Mouse (Mus musculus): ENCODE data around the gene Pax7. TPM values are rescaled to one million over a fixed set of nuclear protein-coding genes. Genes with fewer than 3 reads are reported as not detected.
A peak's percentile ranks its signal among the peaks of the same experiment; 100 is the strongest.

Gene Pax7
- polyA plus RNA-seq, 1 experiment from 2014 or later = not detected

DNA sequence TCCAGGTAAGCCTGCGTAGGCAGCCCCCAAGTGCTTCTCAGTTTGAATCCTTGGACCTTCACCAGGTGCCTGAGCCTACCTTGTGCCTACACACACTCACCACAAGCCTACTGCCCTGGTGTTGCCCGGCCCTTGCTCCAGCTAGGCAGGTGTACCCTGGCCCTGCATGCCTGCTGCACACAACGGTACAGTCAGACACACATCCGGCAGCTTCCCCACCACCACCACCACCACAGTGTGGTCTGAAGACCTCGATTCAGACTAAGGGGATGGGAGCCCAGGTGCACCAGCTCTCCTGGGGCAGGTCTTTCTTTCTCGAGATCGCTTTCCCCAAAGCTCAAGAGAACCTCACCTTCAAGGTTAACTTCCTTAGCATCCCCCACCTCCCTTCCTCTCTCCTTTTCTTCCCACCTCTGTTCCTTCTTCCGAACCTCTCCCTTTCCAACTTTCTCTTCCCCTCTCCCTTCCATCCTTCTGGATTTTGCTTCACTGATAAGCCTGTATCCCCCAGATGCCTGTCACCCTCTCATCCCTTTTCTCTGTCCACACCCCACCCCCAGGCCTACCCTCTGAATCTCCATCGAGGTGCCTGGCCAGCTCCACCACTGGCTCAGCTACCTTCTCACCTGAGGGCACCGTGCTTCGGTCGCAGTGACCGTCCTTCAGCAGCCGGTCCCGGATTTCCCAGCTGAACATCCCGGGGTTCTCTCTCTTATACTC lies 4.3 kb downstream of the Pax7 start:
- ATAC-seq (no peak), DNase-seq (ENCODE audit: low spot score) (no peak)
- Histone ChIP-seq H3K4me3 (ENCODE audit: low read depth, low read length) (no peak overlapping the region), H3K9me3 (ENCODE audit: low read length) (no peaks in the 10 kb centered on the region), H3K36me3 (ENCODE audit: insufficient read depth, low read length) (no peaks in the 10 kb centered on the region), H3K27ac (ENCODE audit: low read length) (no peak overlapping the region), H3K27me3 (replicated peaks; ENCODE audit: insufficient read depth, low read length) (peaks cover 92% of the 10 kb centered on the region), H3K4me1 (ENCODE audit: insufficient read depth, low read depth, low read length) (no peaks in the 10 kb centered on the region), H3K9ac (replicated peaks; ENCODE audit: low read depth) (no peak overlapping the region), H3K4me2 (replicated peaks; ENCODE audit: low read depth, low read length) (no peak overlapping the region)
- TF ChIP-seq EP300 (IDR thresholded peaks at IDR 0.05) (no peak), CTCF (IDR thresholded peaks at IDR 0.05) (no peak)
- 4% methylated on average over 16 of the region's 16 CpGs for WGBS

DNA sequence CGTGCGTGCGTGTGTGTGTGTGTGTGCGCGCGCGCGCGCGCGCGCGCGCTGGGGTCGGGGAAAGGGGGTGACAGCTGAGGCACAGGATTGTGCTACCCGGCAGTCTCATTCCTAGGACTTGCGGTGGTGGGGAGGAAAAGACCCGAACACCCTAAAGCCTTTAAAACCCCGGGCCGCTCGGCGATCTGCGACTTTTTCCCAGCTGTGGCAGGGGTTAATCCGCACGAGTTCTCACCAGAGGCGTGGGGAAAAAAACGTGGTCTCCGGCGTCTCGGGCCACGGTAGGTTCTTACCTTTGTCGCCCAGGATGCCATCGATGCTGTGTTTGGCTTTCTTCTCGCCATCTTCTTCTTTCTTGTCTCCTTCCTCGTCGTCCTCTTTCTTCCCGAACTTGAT lies 5.0 kb downstream of the Pax7 start:
- Histone ChIP-seq H3K9me3 (ENCODE audit: low read length) (no peaks in the 10 kb centered on the region), H3K27me3 (replicated peaks; ENCODE audit: insufficient read depth, low read length) (peaks cover 92% of the 10 kb centered on the region), H3K9ac (replicated peaks; ENCODE audit: low read depth) (no peak overlapping the region), H3K36me3 (ENCODE audit: insufficient read depth, low read length) (no peaks in the 10 kb centered on the region), H3K4me2 (replicated peaks; ENCODE audit: low read depth, low read length) (no peak overlapping the region), H3K4me3 (ENCODE audit: low read depth, low read length) (peak overlapping the region; percentile 8; the same call in 1 of the 2 replicates), H3K4me1 (ENCODE audit: insufficient read depth, low read depth, low read length) (no peaks in the 10 kb centered on the region), H3K27ac (ENCODE audit: low read length) (no peak overlapping the region)
- DNase-seq (ENCODE audit: low spot score) = no peak
- TF ChIP-seq EP300 (IDR thresholded peaks at IDR 0.05) = no peak
- TF ChIP-seq CTCF (IDR thresholded peaks at IDR 0.05) = no peak
- ATAC-seq = no peak
- WGBS = under 1% methylated on average over 26 of the region's 37 CpGs

DNA sequence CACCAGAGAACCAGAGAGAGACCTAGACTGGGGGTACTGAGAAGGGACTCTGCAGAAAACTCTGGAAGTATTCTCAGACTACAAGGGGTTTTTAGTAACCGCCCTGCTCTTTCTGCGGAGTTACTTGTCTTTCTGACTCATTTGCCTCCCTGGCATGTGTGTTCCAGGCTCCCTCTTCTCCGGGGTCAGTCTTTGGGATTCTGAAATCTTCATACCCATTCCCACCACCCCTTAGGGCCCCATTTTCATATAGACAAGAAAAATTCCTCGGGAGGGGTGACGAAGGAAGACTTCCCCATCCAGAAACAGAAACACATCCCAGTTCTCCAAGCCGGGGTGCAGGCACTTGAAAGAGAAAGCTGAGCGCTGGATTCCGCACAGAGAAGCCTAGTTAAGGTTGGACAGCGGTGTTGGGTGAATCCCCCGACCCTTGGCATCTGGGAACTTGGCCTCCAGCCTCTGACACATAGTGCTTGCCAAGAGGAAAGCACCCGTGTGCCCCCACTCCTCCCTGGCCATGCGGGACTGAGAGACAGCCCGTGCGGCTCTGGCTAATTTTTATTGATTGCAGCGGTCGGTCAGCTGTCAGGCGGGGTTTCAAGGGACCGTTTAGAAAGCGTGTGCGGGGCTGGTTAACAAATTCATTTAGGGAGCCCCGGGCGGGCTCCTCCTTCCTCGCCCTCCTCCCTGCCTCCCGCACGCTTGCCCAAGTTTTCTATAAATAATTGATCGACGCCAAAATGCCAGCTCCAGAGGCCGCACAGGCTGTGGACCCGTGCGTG lies 5.6 kb downstream of the Pax7 start:
- no peak for TF ChIP-seq CTCF (IDR thresholded peaks at IDR 0.05)
- no peak for TF ChIP-seq EP300 (IDR thresholded peaks at IDR 0.05)
- WGBS = 2% methylated on average over 30 of the region's 30 CpGs
- Histone ChIP-seq H3K9me3 (ENCODE audit: low read length) (no peaks in the 10 kb centered on the region), H3K4me3 (ENCODE audit: low read depth, low read length) (peak overlapping the region; percentile 8; the same call in 1 of the 2 replicates), H3K27me3 (replicated peaks; ENCODE audit: insufficient read depth, low read length) (peaks cover 92% of the 10 kb centered on the region), H3K9ac (replicated peaks; ENCODE audit: low read depth) (no peak overlapping the region), H3K36me3 (ENCODE audit: insufficient read depth, low read length) (no peaks in the 10 kb centered on the region), H3K27ac (ENCODE audit: low read length) (no peak overlapping the region), H3K4me1 (ENCODE audit: insufficient read depth, low read depth, low read length) (no peaks in the 10 kb centered on the region), H3K4me2 (replicated peaks; ENCODE audit: low read depth, low read length) (no peak overlapping the region)
- no peak for DNase-seq (ENCODE audit: low spot score)
- ATAC-seq = no peak

DNA sequence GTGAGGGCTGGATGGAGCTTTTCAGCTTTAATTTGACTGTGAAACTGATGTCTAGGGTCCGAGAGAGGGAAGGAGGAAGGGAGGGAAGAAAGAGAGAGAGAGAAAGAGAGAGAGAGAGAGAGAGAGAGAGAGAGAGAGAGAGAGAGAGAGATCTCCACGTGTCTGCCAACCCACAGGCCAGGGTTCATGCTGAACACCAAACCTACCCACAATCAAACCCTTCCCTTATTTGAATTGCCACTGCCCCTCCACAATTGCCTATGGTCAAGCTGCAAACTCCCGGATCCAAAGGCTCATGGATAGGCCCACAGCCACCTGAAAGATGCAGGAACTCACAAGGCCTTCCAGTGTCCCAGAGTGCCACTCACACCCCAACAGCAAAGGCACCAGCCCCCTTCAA lies 7.1 kb downstream of the Pax7 start:
- no peak overlapping the region for H3K27ac ChIP-seq (ENCODE audit: low read length)
- WGBS = 0% methylated on average over 3 of the region's 3 CpGs
- ATAC-seq = no peak
- H3K4me2 ChIP-seq (replicated peaks; ENCODE audit: low read depth, low read length) = no peak overlapping the region
- peaks cover 92% of the 10 kb centered on the region for H3K27me3 ChIP-seq (replicated peaks; ENCODE audit: insufficient read depth, low read length)
- no peaks in the 10 kb centered on the region for H3K36me3 ChIP-seq (ENCODE audit: insufficient read depth, low read length)
- 0 out of 2 replicates have a peak, but pooled peaks cover 3% of the 10 kb centered on the region for H3K4me1 ChIP-seq (ENCODE audit: insufficient read depth, low read depth, low read length)
- DNase-seq (ENCODE audit: low spot score) = no peak
- no peaks in the 10 kb centered on the region for H3K9me3 ChIP-seq (ENCODE audit: low read length)
- no peak overlapping the region for H3K9ac ChIP-seq (replicated peaks; ENCODE audit: low read depth)
- TF ChIP-seq EP300 (IDR thresholded peaks at IDR 0.05) (no peak), CTCF (IDR thresholded peaks at IDR 0.05) (no peak)
- no peak overlapping the region for H3K4me3 ChIP-seq (ENCODE audit: low read depth, low read length)

DNA sequence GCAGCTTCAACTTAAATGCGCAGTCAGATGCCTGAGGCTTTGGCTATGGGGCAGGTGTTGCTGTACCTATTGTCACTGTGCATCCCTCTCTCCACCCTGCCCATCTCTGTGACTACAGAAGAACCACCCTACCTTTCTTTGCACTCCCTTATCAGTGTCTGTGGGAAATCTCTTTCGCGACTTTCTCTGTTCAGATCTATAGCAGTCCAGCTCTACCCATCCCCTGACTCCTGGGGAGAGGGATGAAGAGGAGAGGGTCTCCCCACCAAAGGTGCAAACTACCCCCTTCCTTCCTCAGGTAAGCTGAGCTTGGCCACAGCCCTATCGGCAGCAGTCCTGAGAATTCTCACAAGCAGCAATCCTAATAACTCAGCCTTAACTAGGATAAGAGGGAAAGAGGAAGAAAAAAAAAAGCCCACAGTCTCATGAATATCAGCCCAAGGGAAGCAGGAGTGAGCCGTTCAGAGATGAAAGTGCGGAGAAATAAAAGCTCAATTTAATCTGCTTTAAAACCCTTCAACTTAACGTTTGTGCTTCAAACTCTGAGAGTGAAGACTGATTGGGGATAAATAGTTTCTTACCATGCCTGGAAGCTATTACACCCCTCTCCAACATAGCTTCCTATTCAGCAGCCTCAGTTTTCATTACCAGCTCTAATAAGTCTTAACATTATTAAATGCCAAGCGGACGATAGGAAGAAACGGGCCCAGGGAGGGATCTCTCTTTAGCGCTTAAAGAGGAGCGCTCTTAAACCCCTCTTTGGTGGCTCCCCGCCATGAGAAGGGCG lies 7.8 kb downstream of the Pax7 start:
- H3K27ac ChIP-seq (ENCODE audit: low read length) = no peak overlapping the region
- H3K4me1 ChIP-seq (ENCODE audit: insufficient read depth, low read depth, low read length) = 0 out of 2 replicates have a peak, but pooled peaks cover 3% of the 10 kb centered on the region
- no peaks in the 10 kb centered on the region for H3K9me3 ChIP-seq (ENCODE audit: low read length)
- WGBS = 2% methylated on average over 14 of the region's 14 CpGs
- no peak overlapping the region for H3K4me2 ChIP-seq (replicated peaks; ENCODE audit: low read depth, low read length)
- TF ChIP-seq EP300 (IDR thresholded peaks at IDR 0.05) (no peak), CTCF (IDR thresholded peaks at IDR 0.05) (no peak)
- no peak overlapping the region for H3K9ac ChIP-seq (replicated peaks; ENCODE audit: low read depth)
- H3K36me3 ChIP-seq (ENCODE audit: insufficient read depth, low read length) = no peaks in the 10 kb centered on the region
- H3K4me3 ChIP-seq (ENCODE audit: low read depth, low read length) = no peak overlapping the region
- no peak for ATAC-seq
- H3K27me3 ChIP-seq (replicated peaks; ENCODE audit: insufficient read depth, low read length) = peaks cover 92% of the 10 kb centered on the region
- no peak for DNase-seq (ENCODE audit: low spot score)

All from lung, postnatal 0 days (tissue).